Mouse (Mus musculus) bone marrow, adult 2 months (tissue): ENCODE measurements around the gene Fkbp8.

ENCODE experiments used
- CTCF ChIP-seq: fragments of 200-500 bp; IDR thresholded peaks from 2 replicates; pipeline ENCODE4 v1.5.1; 2011; ENCODE audit warnings: low read length, control low read depth; ENCODE audit not compliant: control insufficient read depth, insufficient read depth
- POLR2A ChIP-seq: fragments of 200-500 bp; IDR thresholded peaks from 2 replicates; pipeline ENCODE4 v1.6.1; 2011; ENCODE audit warnings: low read depth, mild to moderate bottlenecking, control low read depth, low read length, borderline replicate concordance; ENCODE audit not compliant: control insufficient read depth

DNA sequence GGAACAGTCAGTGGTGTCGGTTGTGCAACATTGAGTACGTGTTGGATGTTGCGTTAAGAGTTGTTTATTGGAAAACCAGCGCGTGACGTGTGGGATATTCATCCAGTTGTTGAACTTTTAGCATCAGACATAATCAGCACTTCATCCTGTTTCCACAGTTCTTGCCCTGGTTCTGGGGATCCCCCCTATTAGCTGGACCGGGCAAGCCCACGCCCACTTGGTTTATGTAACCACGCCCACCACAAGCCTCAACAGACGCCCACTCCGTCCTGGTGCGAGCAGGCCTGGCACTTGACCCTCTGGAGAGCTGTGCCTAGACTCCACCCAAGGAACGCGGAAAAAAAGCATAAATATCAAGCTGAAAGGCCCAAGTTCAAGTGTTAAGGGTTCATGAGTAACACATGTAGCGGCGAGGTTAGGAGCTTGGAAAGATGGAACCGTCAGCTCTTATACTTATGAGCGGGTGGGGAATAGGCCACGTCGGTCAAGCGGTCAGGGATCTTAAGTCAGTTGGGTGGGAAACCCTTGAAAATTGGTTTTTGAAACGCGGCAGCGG lies 10.6 kb downstream of the Fkbp8 start:
- TF ChIP-seq POLR2A (no peak), CTCF (no peak)
